Mouse (Mus musculus): ENCODE data around the gene Pias3. TPM values are rescaled to one million over a fixed set of nuclear protein-coding genes. Genes with fewer than 3 reads are reported as not detected.
"Not testable (repeated sequence)": the region's sequence is repeated elsewhere in the genome, so short reads cannot be mapped to it uniquely, and the experiment has no call there.

Pias3 gene
- polyA plus RNA-seq (2014; fragmentation: Nextera tagmentation; extraction: Ambion mirVana): 40.2 and 45.2 TPM in 2 replicates

DNA sequence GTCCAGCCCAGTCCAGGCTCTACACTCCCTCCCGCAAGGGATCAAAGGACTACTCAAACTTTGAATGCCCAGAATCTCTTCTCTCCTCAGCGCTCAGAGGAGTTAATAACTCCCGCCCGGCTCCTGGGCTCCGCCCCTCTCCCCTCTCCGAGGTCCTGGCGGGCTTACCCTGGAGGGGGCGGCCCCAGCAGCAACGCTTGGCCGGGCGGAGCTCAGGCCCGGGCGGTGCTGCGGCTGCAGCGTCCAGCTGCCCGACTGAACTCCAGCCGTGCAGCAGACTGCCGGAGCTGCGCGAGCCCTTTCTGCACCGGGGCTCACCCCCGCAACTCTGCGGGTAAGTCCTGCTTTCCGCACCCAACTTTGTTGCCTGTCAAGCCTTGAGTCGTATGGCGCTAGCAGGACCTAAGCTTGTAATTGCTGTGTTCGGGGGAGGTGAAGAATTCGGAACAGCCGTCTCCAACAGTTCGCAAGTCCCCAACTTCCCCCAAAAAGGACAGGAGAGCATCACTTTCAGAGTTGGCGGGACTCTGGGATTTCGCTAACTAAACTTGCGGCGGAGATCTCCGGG is at the start of gene Pias3:
Gene Pias3, plus strand, starts transcription at position 187 of the 568 bp plus-strand sequence.
- peak within 1 kb of the TSS; percentile 90 for H3K27ac ChIP-seq (ENCODE audit: low read depth, low read length)
- no peaks in the 10 kb centered on the region for H3K9me3 ChIP-seq (ENCODE audit: control insufficient read depth, low read length)
- H3K4me2 ChIP-seq (ENCODE audit: low read depth, low read length, severe bottlenecking): peak within 1 kb of the TSS; percentile 59
- no peaks in the 10 kb centered on the region for H3K27me3 ChIP-seq (ENCODE audit: control insufficient read depth, insufficient read depth, low read length)
- H3K9ac ChIP-seq (ENCODE audit: low read length): peak within 1 kb of the TSS; percentile 90
- peak; percentile 83 for ATAC-seq (replicated peaks; ENCODE audit: low FRiP score)
- no peaks in the 10 kb centered on the region for H3K4me1 ChIP-seq (replicated peaks; ENCODE audit: control insufficient read depth, insufficient read depth, low read length)
- DNase-seq (ENCODE audit: low spot score): peak; percentile 90
- WGBS: under 1% methylated on average over 35 of the region's 35 CpGs
- no peaks in the 10 kb centered on the region for H3K36me3 ChIP-seq (ENCODE audit: control insufficient read depth, insufficient read depth, low read length)
- peak within 1 kb of the TSS; percentile 82 for H3K4me3 ChIP-seq (ENCODE audit: low read depth, low read length)

DNA sequence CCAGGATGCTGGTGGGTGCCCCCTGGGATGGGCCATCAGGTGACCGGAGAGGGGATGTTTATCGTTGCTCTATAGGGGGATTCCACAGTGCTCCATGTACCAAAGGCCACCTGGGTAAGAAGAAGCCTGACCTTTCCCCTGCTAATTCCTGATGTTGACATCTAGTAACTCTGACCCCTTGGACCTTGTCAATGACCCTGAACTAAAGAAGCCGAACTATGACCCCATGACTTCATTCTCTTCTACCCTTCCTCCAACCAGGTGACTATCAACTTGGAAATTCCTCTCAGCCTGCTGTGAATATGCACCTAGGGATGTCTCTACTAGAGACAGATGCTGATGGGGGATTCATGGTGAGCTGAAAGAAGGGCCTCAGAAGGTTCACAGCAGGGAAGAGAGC is 48.8 kb upstream of the Pias3 start:
- Histone ChIP-seq H3K27ac (ENCODE audit: low read depth, low read length) (no peak overlapping the region), H3K4me3 (ENCODE audit: low read depth, low read length) (no peak overlapping the region), H3K4me1 (replicated peaks; ENCODE audit: control insufficient read depth, insufficient read depth, low read length) (no peaks in the 10 kb centered on the region), H3K9me3 (ENCODE audit: control insufficient read depth, low read length) (no peaks in the 10 kb centered on the region), H3K4me2 (ENCODE audit: low read depth, low read length, severe bottlenecking) (no peak overlapping the region), H3K36me3 (ENCODE audit: control insufficient read depth, insufficient read depth, low read length) (no peaks in the 10 kb centered on the region), H3K27me3 (ENCODE audit: control insufficient read depth, insufficient read depth, low read length) (no peaks in the 10 kb centered on the region), H3K9ac (ENCODE audit: low read length) (no peak overlapping the region)
- ATAC-seq (replicated peaks; ENCODE audit: low FRiP score) (no peak), DNase-seq (ENCODE audit: low spot score) (no peak)
- 80% methylated on average over 3 of the region's 3 CpGs for WGBS

DNA sequence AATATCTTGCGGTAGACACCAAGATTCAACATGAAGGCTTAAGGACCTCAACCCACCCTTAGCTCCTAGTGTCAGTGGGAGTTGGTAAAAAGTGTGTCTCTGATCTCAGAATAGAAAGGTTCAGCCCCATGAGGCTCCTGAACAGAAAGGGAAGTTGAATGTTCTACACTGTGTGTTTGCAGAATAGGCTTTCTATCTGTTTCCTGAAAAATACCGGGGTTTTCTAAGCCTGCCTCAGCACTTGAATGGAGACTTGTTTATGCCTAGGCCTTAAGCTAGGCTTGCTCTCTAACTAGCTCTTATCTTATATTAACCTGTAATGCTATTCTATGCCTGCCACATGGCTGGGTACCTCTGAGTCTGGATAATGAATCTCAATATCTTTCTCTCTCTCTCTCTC is 35.3 kb upstream of the Pias3 start:
- no peak overlapping the region for H3K9ac ChIP-seq (ENCODE audit: low read length)
- no peak overlapping the region for H3K4me3 ChIP-seq (ENCODE audit: low read depth, low read length)
- H3K9me3 ChIP-seq (ENCODE audit: control insufficient read depth, low read length): no peaks in the 10 kb centered on the region
- no peaks in the 10 kb centered on the region for H3K36me3 ChIP-seq (ENCODE audit: control insufficient read depth, insufficient read depth, low read length)
- no peaks in the 10 kb centered on the region for H3K4me1 ChIP-seq (replicated peaks; ENCODE audit: control insufficient read depth, insufficient read depth, low read length)
- no peak for ATAC-seq (replicated peaks; ENCODE audit: low FRiP score)
- no peak overlapping the region for H3K27ac ChIP-seq (ENCODE audit: low read depth, low read length)
- WGBS: 89% methylated on average over 2 of the region's 2 CpGs
- DNase-seq (ENCODE audit: low spot score): no peak
- H3K4me2 ChIP-seq (ENCODE audit: low read depth, low read length, severe bottlenecking): no peak overlapping the region
- no peaks in the 10 kb centered on the region for H3K27me3 ChIP-seq (ENCODE audit: control insufficient read depth, insufficient read depth, low read length)

DNA sequence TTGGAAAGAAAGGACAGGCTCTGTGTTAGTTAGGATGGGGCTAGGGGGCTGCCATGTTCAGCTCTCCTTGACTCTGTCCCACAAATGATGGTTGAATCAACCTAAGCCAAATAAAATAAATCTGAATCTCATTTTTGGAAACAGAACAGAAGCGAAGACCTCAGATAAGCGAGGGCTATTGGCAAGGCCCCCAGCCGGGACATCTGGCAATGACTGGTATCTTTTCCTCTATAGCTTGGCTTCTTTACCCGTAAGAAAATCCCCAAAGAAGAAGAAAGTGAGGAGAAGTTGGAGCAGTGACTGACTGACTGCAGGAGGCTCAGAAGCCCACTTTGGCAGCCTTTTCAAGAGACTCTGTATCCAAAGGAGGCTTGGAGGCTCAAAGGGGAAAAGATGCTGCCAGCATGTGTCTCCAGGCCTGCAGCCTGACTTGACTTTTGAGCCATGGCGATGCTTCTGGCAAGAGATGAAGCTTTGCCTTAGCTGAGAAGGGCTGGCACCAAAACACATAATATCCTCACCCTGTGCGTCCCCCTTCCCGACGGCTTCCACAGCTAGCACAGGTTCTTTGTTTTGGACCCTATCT is 33.4 kb upstream of the Pias3 start:
- H3K9me3 ChIP-seq (ENCODE audit: control insufficient read depth, low read length): no peaks in the 10 kb centered on the region
- no peak for DNase-seq (ENCODE audit: low spot score)
- H3K4me3 ChIP-seq (ENCODE audit: low read depth, low read length): no peak overlapping the region
- no peak overlapping the region for H3K27ac ChIP-seq (ENCODE audit: low read depth, low read length)
- peak overlapping the region; percentile 40; the same call in 1 of the 2 replicates for H3K9ac ChIP-seq (ENCODE audit: low read length)
- no peaks in the 10 kb centered on the region for H3K27me3 ChIP-seq (ENCODE audit: control insufficient read depth, insufficient read depth, low read length)
- H3K36me3 ChIP-seq (ENCODE audit: control insufficient read depth, insufficient read depth, low read length): no peaks in the 10 kb centered on the region
- WGBS: 43% methylated on average over 8 of the region's 8 CpGs
- no peaks in the 10 kb centered on the region for H3K4me1 ChIP-seq (replicated peaks; ENCODE audit: control insufficient read depth, insufficient read depth, low read length)
- peak overlapping the region; percentile 49; the same call in 1 of the 2 replicates for H3K4me2 ChIP-seq (ENCODE audit: low read depth, low read length, severe bottlenecking)
- no peak for ATAC-seq (replicated peaks; ENCODE audit: low FRiP score)

DNA sequence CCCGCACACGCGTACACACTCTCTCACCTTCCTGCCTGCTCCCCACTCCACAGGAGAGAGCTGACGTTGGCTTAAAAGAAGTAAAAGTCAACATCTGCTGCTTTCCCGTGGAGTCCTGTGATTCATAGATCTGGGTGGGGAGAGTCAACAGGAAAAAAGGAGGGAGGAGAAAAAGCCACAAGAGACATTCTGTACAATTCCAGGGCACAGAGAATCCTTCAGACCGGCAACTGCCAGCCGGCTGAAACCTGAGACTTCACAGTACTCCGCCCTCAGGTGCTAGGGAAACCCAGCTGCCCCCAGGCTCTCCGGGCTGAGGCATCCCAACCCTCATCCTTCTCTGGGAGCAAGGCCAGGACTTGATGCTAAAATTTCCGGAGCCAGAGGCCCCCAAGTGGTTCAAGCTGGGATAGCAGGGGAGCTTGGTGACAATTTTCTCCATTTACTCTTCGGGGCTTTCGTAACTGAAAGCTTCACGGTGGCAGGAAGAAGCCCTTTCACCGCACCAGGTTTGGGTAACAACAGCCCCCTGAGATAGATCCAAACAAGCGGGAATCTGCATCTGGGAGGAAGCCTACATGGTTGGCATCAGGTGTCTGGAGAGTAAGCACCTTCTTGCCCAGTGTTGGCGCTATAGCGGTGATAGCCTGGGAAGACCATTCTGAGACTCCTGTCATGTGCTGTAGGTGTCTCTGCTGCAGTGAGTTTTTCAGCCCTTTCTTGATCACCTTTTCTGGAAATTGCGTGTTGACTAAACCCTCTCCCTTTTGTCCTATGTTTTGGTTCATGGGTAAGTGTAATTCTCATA is 32.5 kb upstream of the Pias3 start:
- H3K27ac ChIP-seq (ENCODE audit: low read depth, low read length): no peak overlapping the region
- H3K4me2 ChIP-seq (ENCODE audit: low read depth, low read length, severe bottlenecking): peak overlapping the region; percentile 49
- DNase-seq (ENCODE audit: low spot score) (peak; percentile 91), ATAC-seq (replicated peaks; ENCODE audit: low FRiP score) (peak; percentile 80)
- no peaks in the 10 kb centered on the region for H3K27me3 ChIP-seq (ENCODE audit: control insufficient read depth, insufficient read depth, low read length)
- H3K4me3 ChIP-seq (ENCODE audit: low read depth, low read length): peak overlapping the region; percentile 16; the same call in 1 of the 2 replicates
- WGBS: 5% methylated on average over 16 of the region's 18 CpGs
- H3K36me3 ChIP-seq (ENCODE audit: control insufficient read depth, insufficient read depth, low read length): no peaks in the 10 kb centered on the region
- no peaks in the 10 kb centered on the region for H3K9me3 ChIP-seq (ENCODE audit: control insufficient read depth, low read length)
- H3K4me1 ChIP-seq (replicated peaks; ENCODE audit: control insufficient read depth, insufficient read depth, low read length): no peaks in the 10 kb centered on the region
- peak overlapping the region; percentile 40 for H3K9ac ChIP-seq (ENCODE audit: low read length)

DNA sequence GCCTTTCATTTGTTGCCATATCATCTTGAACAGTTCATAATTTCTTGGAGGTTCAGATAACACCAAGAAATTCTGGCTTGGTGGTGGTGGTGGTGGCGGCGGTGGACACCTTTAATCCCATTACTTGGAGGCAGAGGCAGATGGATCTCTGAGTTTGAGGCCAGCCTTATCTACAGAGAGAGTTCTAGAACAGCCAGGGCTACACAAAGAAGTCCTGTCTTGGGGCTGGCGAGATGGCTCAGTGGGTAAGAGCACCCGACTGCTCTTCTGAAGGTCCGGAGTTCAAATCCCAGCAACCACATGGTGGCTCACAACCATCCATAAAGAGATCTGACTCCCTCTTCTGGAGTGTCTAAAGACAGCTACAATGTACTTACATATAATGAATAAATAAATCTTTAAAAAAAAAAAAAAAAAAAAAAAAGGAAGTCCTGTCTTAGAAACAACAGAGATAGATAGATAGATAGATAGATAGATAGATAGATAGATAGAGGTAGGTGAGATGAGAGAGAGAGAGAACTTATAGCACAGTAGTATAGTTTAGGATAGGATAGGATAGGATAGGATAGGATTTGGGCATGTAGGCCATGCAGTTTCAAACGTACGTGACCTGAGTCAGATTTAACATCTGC is 30.3 kb upstream of the Pias3 start:
- not testable (repeated sequence) for DNase-seq (ENCODE audit: low spot score); H3K4me3 ChIP-seq (ENCODE audit: low read depth, low read length); ATAC-seq (replicated peaks; ENCODE audit: low FRiP score); H3K9ac ChIP-seq (ENCODE audit: low read length); H3K27ac ChIP-seq (ENCODE audit: low read depth, low read length); H3K4me1 ChIP-seq (replicated peaks; ENCODE audit: control insufficient read depth, insufficient read depth, low read length); H3K9me3 ChIP-seq (ENCODE audit: control insufficient read depth, low read length); H3K27me3 ChIP-seq (ENCODE audit: control insufficient read depth, insufficient read depth, low read length); H3K4me2 ChIP-seq (ENCODE audit: low read depth, low read length, severe bottlenecking); H3K36me3 ChIP-seq (ENCODE audit: control insufficient read depth, insufficient read depth, low read length)
- WGBS: 87% methylated on average over 7 of the region's 7 CpGs

DNA sequence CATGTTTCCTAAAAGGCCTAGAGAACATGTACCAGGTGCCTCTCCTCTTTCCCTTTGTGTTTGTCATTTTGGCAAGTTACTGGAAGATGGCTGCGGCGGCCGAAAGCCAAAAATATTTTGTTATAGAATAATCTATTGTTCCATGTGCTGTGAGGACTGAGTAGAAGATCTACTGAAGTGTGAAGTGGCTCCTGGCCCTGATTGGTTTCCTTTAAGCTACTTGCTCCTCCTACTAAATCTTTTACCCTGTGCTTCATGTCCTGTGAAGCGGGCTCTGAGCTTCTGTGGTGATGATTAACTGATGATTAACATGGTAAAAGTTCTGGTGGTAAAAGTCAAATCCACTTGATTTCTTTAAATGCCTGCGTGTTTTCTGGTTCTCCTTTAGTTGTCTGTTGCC is 29.3 kb upstream of the Pias3 start:
- ATAC-seq (replicated peaks; ENCODE audit: low FRiP score): no peak
- no peak overlapping the region for H3K4me3 ChIP-seq (ENCODE audit: low read depth, low read length)
- H3K9ac ChIP-seq (ENCODE audit: low read length): no peak overlapping the region
- no peaks in the 10 kb centered on the region for H3K36me3 ChIP-seq (ENCODE audit: control insufficient read depth, insufficient read depth, low read length)
- no peaks in the 10 kb centered on the region for H3K9me3 ChIP-seq (ENCODE audit: control insufficient read depth, low read length)
- DNase-seq (ENCODE audit: low spot score): no peak
- H3K27me3 ChIP-seq (ENCODE audit: control insufficient read depth, insufficient read depth, low read length): peaks cover 5% of the 10 kb centered on the region; the same call in 1 of the 2 replicates
- WGBS: 95% methylated on average over 5 of the region's 5 CpGs
- H3K4me1 ChIP-seq (replicated peaks; ENCODE audit: control insufficient read depth, insufficient read depth, low read length): peaks cover 4% of the 10 kb centered on the region; the same call in 1 of the 2 replicates
- H3K27ac ChIP-seq (ENCODE audit: low read depth, low read length): no peak overlapping the region
- no peak overlapping the region for H3K4me2 ChIP-seq (ENCODE audit: low read depth, low read length, severe bottlenecking)

DNA sequence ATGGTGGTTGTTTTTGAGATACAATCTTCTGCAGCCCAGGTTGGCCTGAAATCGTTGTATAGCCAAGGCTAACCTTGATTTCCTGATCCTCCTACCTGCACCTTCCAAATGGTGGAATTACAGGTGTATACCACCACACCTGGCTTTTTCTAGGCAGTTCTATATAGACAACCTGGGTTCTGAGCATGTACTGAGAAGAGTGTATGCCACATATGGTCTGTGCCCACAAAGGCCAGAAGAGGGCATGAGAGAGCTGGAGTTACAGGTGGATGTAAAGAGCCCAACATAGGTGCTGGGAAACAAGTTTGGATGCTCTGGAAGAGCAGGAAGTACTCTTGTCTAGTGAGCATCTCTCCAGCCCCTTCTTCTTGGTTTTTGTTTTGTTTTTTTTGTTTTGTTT is 28.9 kb upstream of the Pias3 start:
- Histone ChIP-seq H3K36me3 (ENCODE audit: control insufficient read depth, insufficient read depth, low read length) (no peaks in the 10 kb centered on the region), H3K27me3 (ENCODE audit: control insufficient read depth, insufficient read depth, low read length) (peaks cover 5% of the 10 kb centered on the region; the same call in 1 of the 2 replicates), H3K9me3 (ENCODE audit: control insufficient read depth, low read length) (no peaks in the 10 kb centered on the region), H3K9ac (ENCODE audit: low read length) (no peak overlapping the region), H3K4me3 (ENCODE audit: low read depth, low read length) (no peak overlapping the region), H3K27ac (ENCODE audit: low read depth, low read length) (no peak overlapping the region), H3K4me2 (ENCODE audit: low read depth, low read length, severe bottlenecking) (no peak overlapping the region), H3K4me1 (replicated peaks; ENCODE audit: control insufficient read depth, insufficient read depth, low read length) (peaks cover 4% of the 10 kb centered on the region; the same call in 1 of the 2 replicates)
- 47% methylated on average over 1 of the region's 1 CpGs for WGBS
- ATAC-seq (replicated peaks; ENCODE audit: low FRiP score) (no peak), DNase-seq (ENCODE audit: low spot score) (no peak)

Data from forebrain, embryonic 11.5 days (tissue).